Mouse (Mus musculus) thymus, adult 2 months (tissue): ENCODE results near the gene Kcnk16. TPM values are rescaled to one million over a fixed set of nuclear protein-coding genes. Genes with fewer than 3 reads are reported as not detected.

Source experiments
- DNase-seq: peaks from one replicate; pipeline ENCODE4 v3.0.0; 2021
- H3K27ac ChIP-seq: fragments of 200-500 bp; 2 replicates; pipeline ENCODE4 v1.5.1; 2012; ENCODE audit warnings: low read length, control low read depth; ENCODE audit not compliant: control insufficient read depth, insufficient read depth
- H3K27me3 ChIP-seq: fragments of 200-500 bp; 2 replicates; pipeline ENCODE4 v1.6.1; 2012; ENCODE audit warnings: mild to moderate bottlenecking, low read length, moderate library complexity, mixed read lengths; ENCODE audit not compliant: control insufficient read depth, insufficient read depth
- H3K36me3 ChIP-seq: fragments of 200-500 bp; 2 replicates; pipeline ENCODE4 v1.6.1; 2012; ENCODE audit warnings: mild to moderate bottlenecking, low read length, moderate library complexity; ENCODE audit not compliant: control insufficient read depth, insufficient read depth
- H3K4me1 ChIP-seq: fragments of 200-500 bp; replicated peaks from 2 replicates; pipeline ENCODE4 v1.6.1; 2012; ENCODE audit warnings: low read length; ENCODE audit not compliant: control insufficient read depth, insufficient read depth
- H3K4me3 ChIP-seq: fragments of 200-500 bp; 2 replicates; pipeline ENCODE4 v1.5.1; 2012; ENCODE audit warnings: mild to moderate bottlenecking, low read length, control low read depth, moderate library complexity; ENCODE audit not compliant: control insufficient read depth, insufficient read depth
- CTCF ChIP-seq: fragments of 200-500 bp; IDR thresholded peaks from 2 replicates; pipeline ENCODE4 v1.5.1; 2012; ENCODE audit warnings: mild to moderate bottlenecking, control low read depth, low read length, moderate library complexity, borderline replicate concordance; ENCODE audit not compliant: control insufficient read depth, poor library complexity, insufficient read depth; ENCODE audit errors: extremely low read depth
- POLR2A ChIP-seq: fragments of 200-500 bp; IDR thresholded peaks from 2 replicates; pipeline ENCODE4 v1.6.1; 2012; ENCODE audit warnings: mild to moderate bottlenecking, low read length, control low read depth, moderate library complexity; ENCODE audit not compliant: control insufficient read depth, poor library complexity, insufficient read depth; ENCODE audit errors: extremely low read depth
- WGBS: fragments of 180-500 bp; shearing (Covaris S2); methylation state at CpG from one replicate; pipeline ENCODE4 v1.1.7; 2018; 5-methylcytosine and 5-hydroxymethylcytosine counted together
- polyA plus RNA-seq: library from polyadenylated mRNA; depleted of rRNA; stranded (reverse); fragments of >200 nt; gene quantifications from 2 replicates; pipeline ENCODE4 v1.2.3, GENCODE M21; 2012

The Kcnk16 gene
- polyA plus RNA-seq, 1 experiment = 0.43 TPM

- WGBS = 93% methylated on average over 4 of the region's 4 CpGs
- H3K27me3 ChIP-seq = no peaks in the 10 kb centered on the region
- peaks cover 2% of the 10 kb centered on the region for H3K4me1 ChIP-seq
- H3K27ac ChIP-seq = no peak overlapping the region
- no peak overlapping the region for H3K4me3 ChIP-seq
- no peak for TF ChIP-seq POLR2A
- no peak for TF ChIP-seq CTCF
- no peaks in the 10 kb centered on the region for H3K36me3 ChIP-seq
- no peak for DNase-seq
These were observed 22.4 kb upstream of the Kcnk16 start for GRCm38 (mm10) chr14:20291391-20291790.

DNA sequence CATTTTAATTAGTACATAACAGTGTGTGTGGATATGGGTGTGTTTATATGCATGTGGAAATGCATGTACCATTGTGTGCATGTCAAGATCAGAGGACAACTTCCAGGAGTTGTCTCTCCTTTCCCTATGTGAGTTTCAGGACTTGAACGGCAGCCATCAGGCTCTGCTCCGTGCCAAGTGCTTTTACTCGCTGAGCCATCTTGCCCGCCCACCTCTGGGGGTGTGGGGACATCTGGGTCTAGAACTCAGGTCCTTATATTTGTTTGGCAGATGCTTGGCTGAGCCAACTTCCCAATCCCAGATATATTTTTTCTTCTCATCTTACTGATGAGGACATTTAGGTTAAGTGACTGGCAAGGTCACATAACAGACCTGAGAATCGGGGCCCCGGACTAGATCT is 578 bp downstream of the Kcnk16 start:
- no peak for TF ChIP-seq POLR2A
- TF ChIP-seq CTCF = no peak
- H3K27ac ChIP-seq = no peak overlapping the region
- WGBS = 90% methylated on average over 6 of the region's 6 CpGs
- H3K4me3 ChIP-seq = no peak overlapping the region
- DNase-seq = no peak
- H3K27me3 ChIP-seq = no peaks in the 10 kb centered on the region
- H3K36me3 ChIP-seq = no peaks in the 10 kb centered on the region
- H3K4me1 ChIP-seq = no peaks in the 10 kb centered on the region

DNA sequence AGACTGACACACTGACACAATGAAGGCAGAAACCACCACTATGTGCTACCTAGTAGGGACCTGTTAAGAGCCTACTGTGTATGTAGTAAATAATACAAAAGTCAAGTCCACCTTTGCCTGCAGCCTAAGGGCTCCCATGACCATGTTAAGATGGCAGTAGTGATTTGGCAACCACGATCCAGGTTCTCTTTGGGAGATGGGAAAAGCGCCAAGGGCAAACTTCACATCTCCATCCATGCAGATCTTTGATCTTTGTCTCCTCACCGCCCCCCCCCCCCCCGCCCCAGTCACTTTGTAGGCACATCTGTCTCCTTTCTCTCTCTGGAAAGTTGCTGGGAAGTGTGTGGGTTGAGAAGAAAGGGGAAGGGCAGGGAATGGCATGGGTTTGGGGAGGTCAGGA is 6.7 kb downstream of the Kcnk16 start:
- no peak for DNase-seq
- no peak overlapping the region for H3K27ac ChIP-seq
- TF ChIP-seq CTCF (no peak), POLR2A (no peak)
- H3K4me1 ChIP-seq = no peaks in the 10 kb centered on the region
- WGBS = 76% methylated on average over 4 of the region's 4 CpGs
- H3K4me3 ChIP-seq = no peak overlapping the region
- no peaks in the 10 kb centered on the region for H3K36me3 ChIP-seq
- H3K27me3 ChIP-seq = no peaks in the 10 kb centered on the region

GRCm38 (mm10) chr14:20258185-20259113 is 10.6 kb downstream of the Kcnk16 start:
- no peaks in the 10 kb centered on the region for H3K4me1 ChIP-seq
- no peaks in the 10 kb centered on the region for H3K36me3 ChIP-seq
- no peak overlapping the region for H3K4me3 ChIP-seq
- no peaks in the 10 kb centered on the region for H3K27me3 ChIP-seq
- WGBS = 60% methylated on average over 8 of the region's 8 CpGs
- TF ChIP-seq POLR2A (no peak), CTCF (peak; percentile 56; the same call in 1 of the 2 replicates)
- H3K27ac ChIP-seq = no peak overlapping the region
- DNase-seq = peak; percentile 82

GRCm38 (mm10) chr14:20250237-20251171 is 18.5 kb downstream of the Kcnk16 start:
- DNase-seq = no peak
- H3K4me1 ChIP-seq = 0 out of 2 replicates have a peak, but pooled peaks cover 2% of the 10 kb centered on the region
- H3K27ac ChIP-seq = no peak overlapping the region
- no peaks in the 10 kb centered on the region for H3K36me3 ChIP-seq
- no peaks in the 10 kb centered on the region for H3K27me3 ChIP-seq
- no peak overlapping the region for H3K4me3 ChIP-seq
- TF ChIP-seq CTCF (no peak), POLR2A (no peak)
- 90% methylated on average over 14 of the region's 14 CpGs for WGBS

GRCm38 (mm10) chr14:20248001-20248400 is 21.0 kb downstream of the Kcnk16 start:
- no peaks in the 10 kb centered on the region for H3K27me3 ChIP-seq
- no peak overlapping the region for H3K27ac ChIP-seq
- no peak for TF ChIP-seq POLR2A
- TF ChIP-seq CTCF = no peak
- H3K36me3 ChIP-seq = no peaks in the 10 kb centered on the region
- no peak overlapping the region for H3K4me3 ChIP-seq
- DNase-seq = no peak
- no peaks in the 10 kb centered on the region for H3K4me1 ChIP-seq
- WGBS = 97% methylated on average over 3 of the region's 3 CpGs

DNA sequence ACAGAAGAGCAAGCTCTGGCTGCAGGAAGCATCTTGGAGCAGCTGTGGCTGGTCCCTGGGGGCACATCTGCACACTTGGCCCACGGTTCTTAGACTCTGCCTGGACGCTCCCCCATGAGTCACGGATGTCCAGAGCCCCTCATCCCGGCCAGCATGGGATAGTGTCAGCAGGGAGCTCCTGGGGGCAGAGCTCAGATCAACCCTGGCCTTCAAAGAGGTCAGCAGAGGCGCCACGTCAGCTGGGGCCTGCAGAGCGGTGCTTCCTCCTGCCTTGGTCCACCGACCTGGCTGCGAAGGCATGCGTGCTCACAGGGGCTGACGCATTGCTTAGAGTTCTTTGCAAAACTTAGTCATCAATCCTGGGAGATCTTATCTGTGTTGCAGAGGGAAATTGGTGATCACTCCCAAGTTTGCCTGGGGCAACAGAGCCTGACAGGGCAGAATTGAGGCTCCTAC is 22.2 kb downstream of the Kcnk16 start:
- TF ChIP-seq POLR2A = no peak
- TF ChIP-seq CTCF = no peak
- no peak overlapping the region for H3K27ac ChIP-seq
- no peaks in the 10 kb centered on the region for H3K36me3 ChIP-seq
- no peak for DNase-seq
- WGBS = 92% methylated on average over 11 of the region's 11 CpGs
- no peak overlapping the region for H3K4me3 ChIP-seq
- no peaks in the 10 kb centered on the region for H3K27me3 ChIP-seq
- no peaks in the 10 kb centered on the region for H3K4me1 ChIP-seq
